Mouse (Mus musculus) testis, postnatal 14 days (tissue): ENCODE data around the gene Ppib.
A peak's percentile ranks its signal among the peaks of the same experiment; 100 is the strongest.

Experiments
- DNase-seq: peaks from one replicate; pipeline ENCODE4 v3.0.0; 2021; ENCODE audit warnings: low spot score

The Ppib gene

DNA sequence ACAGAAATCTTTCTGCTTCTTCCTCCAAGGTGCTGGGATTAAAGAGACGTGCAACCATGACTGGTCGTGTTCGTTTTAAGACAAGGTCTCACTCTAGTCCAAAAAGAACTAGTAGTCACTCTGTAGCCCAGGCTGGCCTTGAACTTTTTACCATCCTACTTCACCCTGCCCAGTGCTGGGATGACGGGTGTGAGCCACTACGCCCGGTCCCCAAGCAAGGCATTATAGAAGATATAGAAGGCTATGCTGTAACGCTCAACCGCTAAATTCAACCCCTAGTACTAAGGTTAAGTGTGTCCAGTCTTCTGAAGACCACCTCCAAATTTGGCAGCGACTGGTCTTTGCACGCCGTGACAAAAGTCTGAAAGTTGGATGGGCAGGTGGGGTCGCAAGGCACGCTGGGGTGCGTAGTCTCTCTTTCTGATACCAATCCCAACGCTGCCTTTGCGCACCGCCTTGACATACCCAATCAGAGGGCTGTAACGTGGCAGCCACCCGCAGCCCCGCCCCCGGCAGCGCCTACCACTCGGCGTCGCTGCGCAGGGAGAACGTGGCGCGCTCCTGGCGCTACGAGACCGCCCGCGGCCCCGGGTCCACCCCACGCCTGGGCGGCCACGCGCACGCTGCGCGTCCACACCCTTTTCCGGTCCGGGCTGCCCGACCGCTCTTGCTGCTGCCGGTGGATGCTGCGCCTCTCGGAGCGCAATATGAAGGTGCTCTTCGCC lies at the start of gene Ppib:
Gene Ppib (plus strand): TSS at position 640 of the 725 bp plus-strand sequence.
- DNase-seq: peak; percentile 96

- no peak for DNase-seq
These were observed 39.4 kb upstream of the Ppib start for GRCm38 (mm10) chr9:66020601-66021000.

GRCm38 (mm10) chr9:66038082-66038481 lies 21.9 kb upstream of the Ppib start:
- no peak for DNase-seq

GRCm38 (mm10) chr9:66038581-66038980 lies 21.4 kb upstream of the Ppib start:
- DNase-seq: no peak

- no peak for DNase-seq
These were observed 20.7 kb upstream of the Ppib start for GRCm38 (mm10) chr9:66039290-66039689.

DNA sequence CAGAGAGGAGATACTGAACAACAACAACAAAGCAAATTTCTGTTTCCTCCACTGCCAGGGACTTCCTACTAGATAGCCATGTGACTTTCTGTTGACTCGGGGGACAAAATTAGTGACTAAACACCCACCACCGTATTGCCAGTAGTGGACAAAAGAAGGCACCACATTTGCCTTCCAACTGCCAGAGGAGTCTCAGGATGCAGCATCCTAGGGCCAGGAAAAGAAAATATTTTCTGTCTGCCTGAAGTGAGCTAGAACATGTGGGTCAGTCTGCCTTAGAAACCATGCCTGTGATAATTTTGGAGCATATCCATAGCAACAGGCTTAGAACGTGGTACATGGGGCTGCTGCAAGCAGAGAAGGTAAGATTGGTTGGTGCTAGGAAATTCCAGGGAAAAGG lies 19.2 kb upstream of the Ppib start:
- no peak for DNase-seq

- no peak for DNase-seq
These were observed 17.7 kb upstream of the Ppib start for GRCm38 (mm10) chr9:66042331-66042730.

DNA sequence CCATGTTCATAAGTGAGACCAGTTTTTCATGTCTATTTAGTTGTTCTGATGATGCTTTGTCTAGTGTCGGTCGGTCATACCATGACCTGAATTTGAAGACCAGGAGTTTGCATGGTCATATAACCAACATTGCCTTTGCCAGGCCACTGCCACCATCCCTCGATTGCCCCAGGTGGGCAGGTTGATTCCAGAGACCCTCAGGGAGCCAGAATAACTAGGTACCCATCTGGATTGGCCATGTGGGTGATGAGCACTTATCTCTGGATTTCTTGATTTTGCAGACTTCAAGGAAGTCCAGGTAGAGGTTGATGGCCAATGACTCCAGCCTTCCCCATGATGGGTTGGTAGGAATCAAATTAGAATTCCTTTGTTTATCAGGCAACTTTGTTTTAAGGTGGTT lies 16.8 kb upstream of the Ppib start:
- no peak for DNase-seq

GRCm38 (mm10) chr9:66049931-66050601 lies 10.0 kb upstream of the Ppib start:
- DNase-seq: no peak

GRCm38 (mm10) chr9:66051493-66051892 lies 8.5 kb upstream of the Ppib start:
- no peak for DNase-seq

DNA sequence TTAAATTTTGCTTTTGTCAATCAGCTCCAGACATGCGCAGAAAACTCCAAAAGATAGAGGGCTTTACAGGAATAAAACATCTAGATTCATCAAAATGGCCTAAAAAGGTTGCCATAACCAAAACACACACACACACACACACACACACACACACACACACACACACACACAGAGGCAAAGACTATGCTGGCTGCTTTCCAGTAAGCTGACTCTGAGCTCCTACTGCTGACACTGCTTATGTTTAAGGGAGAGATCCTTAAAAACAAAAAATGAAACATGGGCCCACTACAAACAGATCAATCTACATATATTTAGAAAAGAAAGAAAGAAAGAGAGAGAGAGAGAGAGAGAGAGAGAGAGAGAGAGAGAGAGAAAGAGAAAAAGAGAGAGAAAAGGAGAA lies 7.3 kb upstream of the Ppib start:
- no peak for DNase-seq

GRCm38 (mm10) chr9:66053620-66054019 lies 6.4 kb upstream of the Ppib start:
- no peak for DNase-seq

DNA sequence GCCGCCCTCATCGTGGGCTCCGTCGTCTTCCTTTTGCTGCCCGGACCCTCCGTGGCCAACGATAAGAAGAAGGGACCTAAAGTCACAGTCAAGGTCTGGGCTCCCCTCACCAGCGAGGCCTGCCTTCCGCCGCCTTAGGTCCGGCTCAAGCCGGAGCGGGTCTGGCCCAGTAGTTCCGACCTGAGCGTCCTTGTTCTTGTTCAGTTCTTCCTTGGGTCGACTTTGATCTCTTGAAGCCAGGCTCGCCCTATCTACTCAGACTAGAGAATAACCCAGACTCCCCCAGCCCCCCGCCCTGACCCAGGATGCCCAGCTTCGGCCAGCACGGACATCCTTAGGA lies 256 bp downstream of the Ppib start:
- DNase-seq: no peak

GRCm38 (mm10) chr9:66060986-66061385 lies 964 bp downstream of the Ppib start:
- no peak for DNase-seq

DNA sequence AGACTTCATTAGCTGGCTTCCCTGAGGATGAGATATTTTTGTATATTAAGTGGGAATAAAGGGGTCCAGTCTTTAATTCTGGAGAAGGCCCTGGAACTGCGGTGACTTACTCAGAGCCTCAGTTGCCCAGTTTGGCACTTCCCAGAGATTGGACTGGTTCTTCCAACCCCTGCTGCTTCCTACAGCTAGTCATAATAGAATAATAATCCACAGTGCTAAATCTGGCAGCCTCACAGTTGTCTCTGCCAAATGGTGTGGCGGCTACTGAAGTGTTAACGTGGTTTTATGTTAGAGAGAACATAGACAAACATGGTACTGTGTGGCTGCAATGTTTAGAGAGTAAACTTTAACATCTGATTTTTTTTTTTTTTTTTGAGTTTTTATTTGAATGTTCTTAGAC lies 1.6 kb downstream of the Ppib start:
- no peak for DNase-seq

DNA sequence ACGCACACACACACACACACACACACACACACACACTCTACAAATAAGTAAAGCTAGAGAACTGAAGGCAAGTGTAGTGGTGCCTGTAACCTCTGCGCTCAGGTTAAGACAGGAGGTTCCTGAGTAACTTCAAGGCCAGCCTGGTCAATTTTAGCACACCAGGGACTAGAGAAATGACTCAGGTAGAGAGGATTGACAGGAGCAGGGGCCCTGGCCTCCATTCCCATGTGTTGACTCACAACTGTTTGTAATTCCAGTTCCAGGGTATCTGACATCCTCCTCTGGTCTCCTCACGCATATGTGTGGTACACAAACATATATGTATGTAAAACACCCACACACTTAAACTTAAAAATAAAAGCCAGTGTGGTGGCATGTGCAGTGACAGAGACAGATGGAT lies 3.4 kb downstream of the Ppib start:
- DNase-seq: no peak

DNA sequence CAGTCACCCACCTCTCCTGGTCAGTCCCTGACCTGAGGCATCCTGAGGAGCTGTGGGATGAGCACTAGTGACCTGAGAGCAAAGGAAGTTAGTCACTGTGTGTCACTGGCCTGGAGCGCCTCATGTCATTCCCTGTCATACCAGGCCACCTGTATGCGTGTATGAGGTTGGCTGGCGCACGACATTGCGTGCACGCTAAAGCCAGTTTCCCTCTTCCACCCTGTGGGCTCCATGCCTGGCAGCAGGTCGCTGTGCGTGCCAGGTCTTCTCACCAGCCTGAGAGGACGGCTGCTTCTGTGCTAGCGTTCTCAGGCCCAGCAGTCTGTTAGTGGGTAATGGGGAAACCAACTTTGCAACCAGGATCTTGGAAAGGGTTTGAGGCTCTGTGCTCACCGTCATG lies 4.3 kb downstream of the Ppib start:
- no peak for DNase-seq

DNA sequence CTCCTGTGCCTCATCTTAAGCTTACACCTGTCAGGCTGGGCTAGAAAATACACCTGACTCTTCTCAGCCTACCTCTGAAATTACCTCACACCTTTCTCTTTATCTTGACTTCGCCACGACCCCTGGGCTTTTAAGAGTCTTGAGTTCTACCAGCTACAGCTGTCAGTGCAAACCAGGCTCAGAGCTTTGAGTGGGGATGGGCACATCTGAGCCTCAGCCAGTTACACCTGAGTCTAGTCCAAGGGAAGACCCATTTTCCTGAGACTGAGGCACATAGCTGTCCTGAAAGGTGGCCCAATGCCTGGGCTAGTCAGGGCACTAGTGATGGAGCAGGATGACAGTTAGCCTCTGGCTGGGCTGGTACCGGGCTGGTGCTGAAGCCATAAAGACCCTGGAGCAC lies 6.8 kb downstream of the Ppib start:
- DNase-seq: no peak

- no peak for DNase-seq
These were observed 7.5 kb downstream of the Ppib start for GRCm38 (mm10) chr9:66067542-66067941.

- no peak for DNase-seq
These were observed 8.0 kb downstream of the Ppib start for GRCm38 (mm10) chr9:66068056-66068455.

DNA sequence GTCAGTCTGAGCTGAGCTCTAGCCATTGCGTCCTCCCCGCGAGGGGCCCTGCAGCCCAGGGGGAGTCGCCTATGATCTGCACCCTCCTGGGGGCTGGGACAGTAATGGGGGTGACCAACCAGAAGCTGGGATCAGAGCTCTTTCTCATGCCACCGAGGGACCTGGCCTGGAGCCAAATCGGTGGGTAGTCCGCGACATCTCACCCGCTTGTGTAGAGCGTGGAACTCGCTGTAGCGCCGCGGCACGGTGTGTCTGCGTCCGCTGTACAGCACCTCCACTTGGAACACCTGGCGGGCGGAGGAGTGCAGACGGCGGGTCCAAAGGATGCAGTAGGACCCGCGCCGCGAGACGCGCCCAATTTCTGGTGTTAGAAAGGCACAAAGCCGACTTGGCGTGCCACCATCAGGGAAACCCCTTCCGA lies 9.0 kb downstream of the Ppib start:
- no peak for DNase-seq

GRCm38 (mm10) chr9:66069583-66069982 lies 9.6 kb downstream of the Ppib start, which contains the start of gene Snx22:
TSS of gene Snx22 (minus strand) at chr9:66069719.
- DNase-seq: peak; percentile 73

GRCm38 (mm10) chr9:66070151-66070550 lies 10.1 kb downstream of the Ppib start:
- no peak for DNase-seq

DNA sequence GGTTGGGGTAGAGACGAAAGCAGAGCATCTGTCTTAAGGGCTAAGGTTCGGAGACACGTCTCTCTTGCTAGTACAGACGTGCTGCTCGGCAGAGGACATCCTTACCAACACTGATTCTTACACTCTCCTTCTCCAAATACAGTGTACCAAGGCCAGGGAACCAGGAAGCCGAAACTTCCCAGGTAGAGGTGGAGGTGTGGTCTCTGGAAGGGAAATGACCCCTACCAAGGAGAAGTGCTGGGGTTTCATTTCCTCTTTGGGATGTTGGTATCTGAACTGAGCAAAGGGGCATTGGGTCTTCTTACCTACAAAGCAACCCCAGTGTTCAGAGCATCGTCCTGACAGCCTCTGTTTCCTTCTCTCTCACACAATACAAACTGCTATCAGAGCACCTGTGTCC lies 12.7 kb downstream of the Ppib start:
- no peak for DNase-seq
